Mouse (Mus musculus) hindbrain, embryonic 15.5 days (tissue): ENCODE measurements around the gene Coil. TPM values are rescaled to one million over a fixed set of nuclear protein-coding genes. Genes with fewer than 3 reads are reported as not detected.
"Not testable (repeated sequence)": the region's sequence is repeated elsewhere in the genome, so short reads cannot be mapped to it uniquely, and the experiment has no call there.

ENCODE experiments used
- ATAC-seq: fragments of 200-750 bp; cut with Nextera tagmentation; 2 replicates; pipeline ENCODE4 v1.8.0; 2017; ENCODE audit warnings: low read depth, moderate number of reproducible peaks, moderate TSS enrichment; ENCODE audit not compliant: low FRiP score
- H3K27ac ChIP-seq: fragments of 300-500 bp; sonication (generic); replicated peaks from 2 replicates; pipeline ENCODE4 v1.5.1; 2015; ENCODE audit warnings: mild to moderate bottlenecking, inconsistent platforms
- H3K27me3 ChIP-seq: fragments of 300-500 bp; sonication (generic); 2 replicates; pipeline ENCODE4 v1.6.1; 2015; ENCODE audit warnings: control low read depth, inconsistent platforms
- H3K36me3 ChIP-seq: fragments of 300-500 bp; sonication (generic); 2 replicates; pipeline ENCODE4 v1.6.1; 2015; ENCODE audit warnings: control low read depth, inconsistent platforms
- H3K4me1 ChIP-seq: fragments of 300-500 bp; sonication (generic); replicated peaks from 2 replicates; pipeline ENCODE4 v1.6.1; 2015; ENCODE audit warnings: control low read depth, inconsistent platforms
- H3K4me2 ChIP-seq: fragments of 300-500 bp; sonication (generic); 2 replicates; pipeline ENCODE4 v1.6.1; 2015; ENCODE audit warnings: moderate library complexity, mild to moderate bottlenecking, inconsistent platforms
- H3K4me3 ChIP-seq: fragments of 300-500 bp; sonication (generic); 2 replicates; pipeline ENCODE4 v1.5.1; 2015; ENCODE audit warnings: mild to moderate bottlenecking, inconsistent platforms
- H3K9ac ChIP-seq: fragments of 300-500 bp; sonication (generic); 2 replicates; pipeline ENCODE4 v1.6.1; 2015; ENCODE audit warnings: inconsistent platforms
- H3K9me3 ChIP-seq: fragments of 300-500 bp; sonication (generic); 2 replicates; pipeline ENCODE4 v1.6.1; 2016; ENCODE audit warnings: control low read depth, inconsistent platforms
- WGBS: fragments of 180-500 bp; shearing (Covaris S2); methylation state at CpG from one replicate; pipeline ENCODE4 v1.1.7; 2015; 5-methylcytosine and 5-hydroxymethylcytosine counted together
- polyA plus RNA-seq: library from polyadenylated mRNA; unstranded; fragments of >200 nt; fragmentation: Nextera tagmentation; extraction: Ambion mirVana; gene quantifications from 2 replicates; pipeline ENCODE4 v1.2.1, GENCODE M21; 2015

Gene Coil
- polyA plus RNA-seq, 1 experiment from 2014 or later = 29.7 TPM

DNA sequence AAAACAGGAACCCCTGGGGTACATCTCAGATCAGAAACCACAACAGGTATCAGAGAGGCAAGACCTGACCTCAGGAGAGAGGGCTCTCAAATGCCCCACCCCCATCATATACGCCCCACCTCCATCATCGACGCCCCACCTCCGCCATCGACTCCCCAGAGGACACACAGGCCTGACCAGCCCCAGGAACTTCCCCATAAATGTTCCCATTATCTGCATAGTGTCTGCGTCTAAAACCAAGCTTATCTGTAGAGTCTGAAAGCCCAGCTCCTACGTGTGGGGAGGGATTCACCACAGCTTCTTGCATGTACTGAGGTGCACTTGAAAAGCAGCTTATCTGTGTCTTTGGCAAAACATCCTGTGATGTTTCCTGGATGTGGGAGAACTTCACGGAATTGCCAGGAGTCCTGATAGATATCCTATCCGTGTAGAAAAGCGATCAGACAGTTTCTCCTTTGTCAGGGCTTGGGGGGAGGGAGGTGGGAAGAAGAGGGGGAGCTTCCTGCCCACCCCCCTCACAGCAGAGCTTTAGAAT is 58.9 kb downstream of the Coil start:
- 68% methylated on average over 10 of the region's 10 CpGs for WGBS
- ATAC-seq = no peak
- Histone ChIP-seq H3K9me3 (no peaks in the 10 kb centered on the region), H3K4me1 (0 out of 2 replicates have a peak, but pooled peaks cover 7% of the 10 kb centered on the region), H3K27ac (no peak overlapping the region), H3K9ac (no peak overlapping the region), H3K4me3 (no peak overlapping the region), H3K27me3 (no peaks in the 10 kb centered on the region), H3K4me2 (no peak overlapping the region), H3K36me3 (0 out of 2 replicates have a peak, but pooled peaks cover 4% of the 10 kb centered on the region)

DNA sequence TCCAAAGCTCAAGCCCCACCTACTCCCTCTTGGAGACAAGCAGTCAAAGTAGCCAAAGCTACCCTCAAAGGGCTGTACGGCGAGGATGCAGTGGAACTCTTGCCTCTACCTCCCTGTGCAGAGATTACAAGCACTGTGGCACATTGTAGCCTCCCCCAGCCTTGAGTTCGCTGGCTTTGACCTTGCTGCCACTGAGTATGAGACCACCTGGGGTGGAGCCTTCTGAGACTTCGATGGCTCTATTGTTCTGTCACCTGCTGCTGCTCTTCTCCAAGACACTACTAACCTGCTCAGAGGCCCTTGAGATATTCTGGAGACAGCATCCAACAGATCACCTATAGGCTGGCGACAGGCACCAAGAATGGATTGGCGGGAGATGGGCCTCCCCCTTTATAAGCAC is 60.5 kb downstream of the Coil start:
- no peak for ATAC-seq
- H3K4me2 ChIP-seq = no peak overlapping the region

DNA sequence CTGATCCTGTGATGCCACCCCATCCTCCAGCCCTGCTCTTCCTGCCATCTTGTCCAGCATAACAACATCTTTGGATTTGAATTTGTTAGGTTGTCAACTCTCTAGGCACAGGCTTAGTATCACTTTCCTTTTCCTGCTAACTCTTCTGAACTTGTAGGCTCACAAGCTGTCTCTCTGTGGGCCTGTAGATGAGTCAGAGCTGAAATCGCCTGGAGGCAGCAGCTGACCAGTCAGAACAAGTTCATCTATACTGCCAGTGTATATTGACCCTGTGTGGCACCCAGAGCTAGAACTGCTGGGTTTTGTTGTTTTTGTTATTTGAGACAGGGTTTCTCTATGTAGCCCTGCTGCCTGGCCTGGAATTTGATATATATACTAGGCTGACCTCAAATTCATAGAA is 61.1 kb downstream of the Coil start:
- H3K27me3 ChIP-seq = no peaks in the 10 kb centered on the region
- no peaks in the 10 kb centered on the region for H3K4me1 ChIP-seq
- H3K27ac ChIP-seq = no peak overlapping the region
- no peak overlapping the region for H3K9ac ChIP-seq
- H3K4me2 ChIP-seq = no peak overlapping the region
- no peak for ATAC-seq
- H3K36me3 ChIP-seq = peaks cover 4% of the 10 kb centered on the region; the same call in 1 of the 2 replicates
- no peaks in the 10 kb centered on the region for H3K9me3 ChIP-seq
- no peak overlapping the region for H3K4me3 ChIP-seq
- 97% methylated on average over 1 of the region's 1 CpGs for WGBS

More for the DNA sequence above, 60.5 kb downstream of the Coil start:
- 76% methylated on average over 6 of the region's 6 CpGs for WGBS
- no peak overlapping the region for H3K27ac ChIP-seq
- no peak overlapping the region for H3K4me3 ChIP-seq
- H3K27me3 ChIP-seq = no peaks in the 10 kb centered on the region
- H3K36me3 ChIP-seq = peaks cover 4% of the 10 kb centered on the region; the same call in 1 of the 2 replicates
- no peaks in the 10 kb centered on the region for H3K4me1 ChIP-seq
- H3K9ac ChIP-seq = no peak overlapping the region
- no peaks in the 10 kb centered on the region for H3K9me3 ChIP-seq

DNA sequence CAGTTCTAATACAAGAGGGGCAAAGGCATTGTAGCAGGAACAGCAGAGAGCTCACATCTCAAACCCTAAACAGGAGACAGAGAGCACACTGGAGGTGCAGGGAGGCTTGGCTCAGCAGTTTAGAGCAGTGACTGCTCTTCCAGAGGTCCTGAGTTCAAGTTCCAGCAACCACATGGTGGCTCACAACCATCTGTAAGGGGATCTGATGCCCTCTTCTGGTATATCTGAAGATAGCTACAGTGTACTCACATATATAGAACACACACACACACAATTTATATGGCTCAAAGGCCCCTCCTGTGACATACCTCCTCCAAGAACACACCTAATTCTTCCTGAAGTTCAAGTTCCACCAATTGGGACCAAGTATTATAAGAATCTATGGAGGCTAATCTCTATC is 64.5 kb downstream of the Coil start:
- Histone ChIP-seq H3K9me3 (no peaks in the 10 kb centered on the region), H3K36me3 (peaks cover 28% of the 10 kb centered on the region), H3K4me3 (no peak overlapping the region), H3K9ac (no peak overlapping the region), H3K27me3 (no peaks in the 10 kb centered on the region), H3K4me1 (no peaks in the 10 kb centered on the region), H3K4me2 (no peak overlapping the region), H3K27ac (no peak overlapping the region)
- no peak for ATAC-seq

DNA sequence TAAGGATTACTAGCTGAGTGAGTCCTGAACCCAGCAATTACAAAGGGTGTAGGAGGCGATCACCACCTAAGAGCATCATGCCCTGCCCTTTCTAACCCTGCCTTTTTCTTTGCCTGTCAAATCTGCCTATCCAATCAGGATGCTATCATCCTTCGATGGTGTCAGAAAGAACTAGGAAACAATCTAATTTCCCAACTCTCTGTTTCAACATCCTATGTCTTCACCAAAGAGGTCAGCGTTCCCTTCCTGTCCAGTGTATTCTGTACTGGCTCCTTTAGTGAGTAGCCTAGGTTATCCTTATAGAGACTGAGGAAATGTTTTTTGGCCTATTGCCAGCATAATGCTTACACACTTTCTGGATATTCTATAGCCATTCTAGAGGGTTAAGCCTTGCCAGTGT is 65.5 kb downstream of the Coil start:
- 86% methylated on average over 3 of the region's 3 CpGs for WGBS
- no peak overlapping the region for H3K27ac ChIP-seq

DNA sequence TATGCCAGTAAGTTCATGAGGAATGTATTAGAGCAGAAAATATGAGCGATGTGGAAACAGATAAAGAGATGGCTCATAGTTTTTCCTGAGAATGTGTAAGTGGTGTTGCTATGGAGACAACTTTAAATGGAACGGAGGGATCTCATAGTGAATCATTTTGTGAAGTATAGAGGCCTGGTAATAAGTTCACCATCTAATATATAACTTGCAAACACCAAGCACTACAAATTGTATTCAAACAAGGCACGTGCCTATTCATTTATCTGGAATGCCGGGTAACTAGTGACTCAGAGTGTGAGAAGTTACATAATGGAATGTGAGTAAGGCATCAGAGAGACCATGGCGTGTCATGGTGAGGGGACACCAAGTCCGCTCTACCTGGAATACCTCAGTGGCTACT is 68.4 kb downstream of the Coil start:
- Histone ChIP-seq H3K4me3 (no peak overlapping the region), H3K4me2 (no peak overlapping the region), H3K9ac (no peak overlapping the region), H3K27ac (no peak overlapping the region), H3K9me3 (no peaks in the 10 kb centered on the region), H3K4me1 (no peaks in the 10 kb centered on the region), H3K27me3 (no peaks in the 10 kb centered on the region), H3K36me3 (peaks cover 52% of the 10 kb centered on the region)
- no peak for ATAC-seq
- 85% methylated on average over 6 of the region's 6 CpGs for WGBS

More for the DNA sequence above, 65.5 kb downstream of the Coil start:
- Histone ChIP-seq H3K36me3 (peaks cover 38% of the 10 kb centered on the region), H3K4me2 (no peak overlapping the region), H3K4me1 (no peaks in the 10 kb centered on the region), H3K4me3 (no peak overlapping the region), H3K9me3 (no peaks in the 10 kb centered on the region), H3K9ac (no peak overlapping the region), H3K27me3 (no peaks in the 10 kb centered on the region)
- no peak for ATAC-seq

DNA sequence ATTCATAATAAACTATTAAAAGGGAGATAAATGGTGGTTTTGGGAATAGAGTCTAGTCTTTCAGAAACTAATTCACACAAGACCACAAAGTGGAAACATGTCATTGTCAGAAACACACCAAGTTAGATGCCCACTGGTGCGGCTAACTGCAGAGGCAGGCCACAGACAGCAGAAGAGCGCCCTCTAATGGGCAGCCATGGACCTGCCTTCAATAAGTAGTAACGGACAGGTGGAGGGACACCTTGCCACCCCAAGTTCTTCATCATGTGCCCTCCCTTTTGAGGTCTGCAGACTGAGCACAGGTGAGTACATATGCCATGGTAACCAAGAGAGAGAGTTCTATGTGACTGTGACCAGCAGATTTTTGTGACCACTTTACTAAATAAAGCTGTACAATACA is 69.3 kb downstream of the Coil start:
- Histone ChIP-seq H3K4me1 (no peaks in the 10 kb centered on the region), H3K36me3 (peaks cover 54% of the 10 kb centered on the region)

DNA sequence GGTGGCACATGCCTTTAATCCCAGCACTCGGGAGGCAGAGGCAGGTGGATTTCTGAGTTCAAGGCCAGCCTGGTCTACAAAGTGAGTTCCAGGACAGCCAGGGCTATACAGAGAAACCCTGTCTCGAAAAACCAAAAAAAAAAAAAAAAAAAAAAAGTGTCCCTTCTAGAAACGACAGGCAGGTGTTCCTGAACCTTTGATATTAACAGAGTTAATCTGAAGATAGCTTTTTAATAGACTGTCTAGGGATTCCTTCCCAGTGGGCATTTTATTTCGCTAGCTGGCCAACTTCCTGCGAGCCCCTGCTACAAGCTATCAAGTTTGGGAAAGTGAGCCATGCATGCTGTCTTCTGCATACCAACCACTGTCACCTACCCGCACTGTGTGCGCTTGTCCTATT is 71.0 kb downstream of the Coil start:
- not testable (repeated sequence) for H3K9me3 ChIP-seq, H3K4me3 ChIP-seq, H3K9ac ChIP-seq, ATAC-seq, H3K27me3 ChIP-seq, H3K4me2 ChIP-seq, H3K4me1 ChIP-seq, H3K27ac ChIP-seq
- peaks cover 71% of the 10 kb centered on the region for H3K36me3 ChIP-seq
- 93% methylated on average over 6 of the region's 7 CpGs for WGBS

More for the DNA sequence above, 69.3 kb downstream of the Coil start:
- no peaks in the 10 kb centered on the region for H3K27me3 ChIP-seq
- WGBS = 35% methylated on average over 3 of the region's 3 CpGs
- H3K9me3 ChIP-seq = no peaks in the 10 kb centered on the region
- no peak overlapping the region for H3K27ac ChIP-seq
- no peak overlapping the region for H3K4me2 ChIP-seq
- no peak overlapping the region for H3K9ac ChIP-seq
- no peak for ATAC-seq
- no peak overlapping the region for H3K4me3 ChIP-seq

Other genes starting within 250 kb of the Coil start
- gene Akap1, start 105.7 kb upstream of the Coil start, polyA plus RNA-seq = 28.3 and 29.5 TPM in 2 replicates
- 33.6 and 33.8 TPM in 2 replicates for gene Scpep1, start 14.8 kb upstream of the Coil start, polyA plus RNA-seq
- gene Elobl, start 3.3 kb upstream of the Coil start, polyA plus RNA-seq = not detected in 2 replicates
- gene Trim25, start 29.1 kb downstream of the Coil start, polyA plus RNA-seq = 5.1 and 5.4 TPM in 2 replicates
- gene Dgke, start 96.6 kb downstream of the Coil start, polyA plus RNA-seq = 17.2 and 17.3 TPM in 2 replicates
- gene Gm525, start 103.6 kb downstream of the Coil start, polyA plus RNA-seq = not detected in 2 replicates